Mouse (Mus musculus): Measurements from ENCODE around the gene Ttc28. TPM values are rescaled to one million over a fixed set of nuclear protein-coding genes. Genes with fewer than 3 reads are reported as not detected.

The Ttc28 gene
- total and polyA plus RNA-seq, 3 experiments = 1.1 to 1.8 TPM; not detected in 1

DNA sequence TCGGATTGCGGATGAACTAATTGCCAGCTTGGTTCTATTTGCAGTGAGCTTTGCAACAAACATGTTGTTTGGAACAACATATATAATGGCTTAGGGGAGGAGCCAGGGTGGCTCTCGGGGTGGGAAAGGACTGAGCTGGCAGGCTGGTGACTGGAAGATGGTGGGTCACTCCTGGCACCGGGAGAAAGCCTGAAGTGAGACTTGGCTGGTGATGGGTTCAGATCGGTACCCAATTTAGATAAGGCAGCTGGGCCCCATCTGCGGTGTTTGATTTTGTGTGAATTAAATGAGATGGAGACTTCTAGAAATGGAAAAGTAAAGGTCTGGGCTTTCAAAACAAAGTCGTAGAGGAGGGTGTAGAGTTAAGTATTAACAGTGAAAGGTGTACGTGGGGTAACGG is 142.7 kb downstream of the Ttc28 start:
- TF ChIP-seq NRF1 (IDR thresholded peaks at IDR 0.05; ENCODE audit: insufficient read depth, low read depth, low read length, poor library complexity, severe bottlenecking) = no peak
- no peak for TF ChIP-seq ZKSCAN1 (IDR thresholded peaks at IDR 0.05; ENCODE audit: low read depth, low read length)
- no peak for TF ChIP-seq E2F4 (IDR thresholded peaks at IDR 0.05; ENCODE audit: borderline replicate concordance, low read depth, low read length)
- TF ChIP-seq RCOR1 (IDR thresholded peaks at IDR 0.05; ENCODE audit: low read depth, low read length) = no peak
- no peak for TF ChIP-seq CTCF (IDR thresholded peaks at IDR 0.05 in 2 of 3, conservative IDR thresholded peaks at IDR 0.05 in 1 of 3; ENCODE audit: control insufficient read depth in 1 of 3, insufficient read depth in 1 of 3, low read depth in 2 of 3, low read length in 3 of 3, poor library complexity in 1 of 3, severe bottlenecking in 1 of 3)
- no peak for TF ChIP-seq MEF2A (IDR thresholded peaks at IDR 0.05; ENCODE audit: extremely low read depth, insufficient replicate concordance, low read depth, low read length, poor library complexity, severe bottlenecking)

DNA sequence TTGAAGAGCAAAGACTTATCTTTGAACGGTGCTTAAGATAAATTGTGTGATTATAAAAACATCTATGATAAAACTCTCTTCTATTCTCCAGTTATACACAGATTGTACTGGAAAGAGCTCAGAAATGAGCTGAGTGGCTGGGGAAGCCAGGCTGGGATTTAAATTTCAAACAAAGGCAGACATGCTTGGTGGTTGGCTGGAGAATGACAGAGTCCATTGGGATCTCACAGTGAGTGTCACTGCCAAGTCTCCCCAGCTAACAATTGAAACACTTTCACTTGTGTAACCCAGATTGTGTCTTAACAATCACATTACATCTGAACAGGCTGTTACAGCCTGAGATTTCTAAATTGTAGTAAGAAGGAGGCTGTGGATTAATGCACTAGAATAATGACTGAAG is 143.3 kb downstream of the Ttc28 start:
- no peak for DNase-seq (ENCODE audit: low read depth, low spot score)
- H3K4me3 ChIP-seq (ENCODE audit: control insufficient read depth in 1 of 2, insufficient read depth in 1 of 2, low read depth in 2 of 2, low read length in 2 of 2) = no peak overlapping the region
- no peaks in the 10 kb centered on the region for H3K4me1 ChIP-seq (ENCODE audit: control insufficient read depth in 1 of 2, insufficient read depth in 2 of 2, low read length in 2 of 2)
- H3K9me3 ChIP-seq (replicated peaks; ENCODE audit: insufficient read depth, low read length) = no peaks in the 10 kb centered on the region
- TF ChIP-seq MYB (IDR thresholded peaks at IDR 0.05; ENCODE audit: low read depth, low read length) (no peak), EP300 (IDR thresholded peaks at IDR 0.05; ENCODE audit: low read depth in 1 of 2, low read length in 2 of 2) (no peak), CHD2 (IDR thresholded peaks at IDR 0.05; ENCODE audit: low read length) (no peak), MAX (IDR thresholded peaks at IDR 0.05; ENCODE audit: low read length) (no peak)
- H3K27me3 ChIP-seq (ENCODE audit: control insufficient read depth in 1 of 2, insufficient read depth in 2 of 2, low read length in 2 of 2) = no peaks in the 10 kb centered on the region
- no peak overlapping the region for H3K27ac ChIP-seq (ENCODE audit: control insufficient read depth, low read depth, low read length)
- H3K36me3 ChIP-seq (ENCODE audit: control insufficient read depth in 1 of 2, insufficient read depth in 2 of 2, low read length in 2 of 2) = no peaks in the 10 kb centered on the region
- no peak overlapping the region for H3K9ac ChIP-seq (ENCODE audit: control insufficient read depth, low read depth, low read length, poor library complexity, severe bottlenecking)
- no peaks in the 10 kb centered on the region for H3K79me2 ChIP-seq (ENCODE audit: control insufficient read depth, insufficient read depth, low read length, poor library complexity)

More for the DNA sequence above, 142.7 kb downstream of the Ttc28 start:
- H3K9ac ChIP-seq (ENCODE audit: control insufficient read depth, low read depth, low read length, poor library complexity, severe bottlenecking) = no peak overlapping the region
- no peaks in the 10 kb centered on the region for H3K27me3 ChIP-seq (ENCODE audit: control insufficient read depth in 1 of 2, insufficient read depth in 2 of 2, low read length in 2 of 2)
- no peaks in the 10 kb centered on the region for H3K9me3 ChIP-seq (replicated peaks; ENCODE audit: insufficient read depth, low read length)
- no peaks in the 10 kb centered on the region for H3K79me2 ChIP-seq (ENCODE audit: control insufficient read depth, insufficient read depth, low read length, poor library complexity)
- no peak overlapping the region for H3K4me3 ChIP-seq (ENCODE audit: control insufficient read depth in 1 of 2, insufficient read depth in 1 of 2, low read depth in 2 of 2, low read length in 2 of 2)
- H3K27ac ChIP-seq (ENCODE audit: control insufficient read depth, low read depth, low read length) = no peak overlapping the region
- H3K36me3 ChIP-seq (ENCODE audit: control insufficient read depth in 1 of 2, insufficient read depth in 2 of 2, low read length in 2 of 2) = no peaks in the 10 kb centered on the region
- no peaks in the 10 kb centered on the region for H3K4me1 ChIP-seq (ENCODE audit: control insufficient read depth in 1 of 2, insufficient read depth in 2 of 2, low read length in 2 of 2)
- no peak for DNase-seq (ENCODE audit: low read depth, low spot score)

DNA sequence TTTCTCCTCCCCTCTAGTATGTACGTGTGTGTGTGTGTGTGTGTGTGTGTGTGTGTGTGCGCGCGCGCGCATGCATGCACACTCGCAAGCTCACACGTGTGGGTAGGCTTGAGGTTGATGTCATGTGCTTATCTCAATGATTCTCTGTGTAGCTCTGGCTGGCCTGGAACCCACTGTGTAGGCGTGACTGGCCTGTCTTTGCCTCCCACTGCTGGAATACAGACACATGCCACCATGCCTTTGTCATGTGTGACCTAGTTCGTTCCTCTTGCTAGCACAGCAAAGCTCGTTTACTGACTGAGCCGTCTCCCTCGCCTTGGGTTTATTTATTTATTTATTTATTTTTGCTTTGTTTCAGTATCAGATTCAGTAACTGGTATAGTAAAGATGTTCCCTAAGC is 145.0 kb downstream of the Ttc28 start:
- no peaks in the 10 kb centered on the region for H3K27me3 ChIP-seq (ENCODE audit: control insufficient read depth in 1 of 2, insufficient read depth in 2 of 2, low read length in 2 of 2)
- no peaks in the 10 kb centered on the region for H3K36me3 ChIP-seq (ENCODE audit: control insufficient read depth in 1 of 2, insufficient read depth in 2 of 2, low read length in 2 of 2)
- no peaks in the 10 kb centered on the region for H3K79me2 ChIP-seq (ENCODE audit: control insufficient read depth, insufficient read depth, low read length, poor library complexity)
- no peak overlapping the region for H3K9ac ChIP-seq (ENCODE audit: control insufficient read depth, low read depth, low read length, poor library complexity, severe bottlenecking)
- no peak for TF ChIP-seq TBP (IDR thresholded peaks at IDR 0.05; ENCODE audit: low read depth, low read length)
- no peak for TF ChIP-seq ELF1 (IDR thresholded peaks at IDR 0.05; ENCODE audit: low read depth, low read length)
- TF ChIP-seq SIN3A (IDR thresholded peaks at IDR 0.05; ENCODE audit: low read length) = no peak
- no peak for TF ChIP-seq MAX (IDR thresholded peaks at IDR 0.05; ENCODE audit: low read length)
- TF ChIP-seq BHLHE40 (IDR thresholded peaks at IDR 0.05; ENCODE audit: borderline replicate concordance, low read depth, low read length) = no peak
- TF ChIP-seq MYB (IDR thresholded peaks at IDR 0.05; ENCODE audit: low read depth, low read length) = no peak
- no peak for TF ChIP-seq SMC3 (IDR thresholded peaks at IDR 0.05; ENCODE audit: low read depth, low read length)
- H3K27ac ChIP-seq (ENCODE audit: control insufficient read depth, low read depth, low read length) = no peak overlapping the region
- H3K9me3 ChIP-seq (replicated peaks; ENCODE audit: insufficient read depth, low read length) = no peaks in the 10 kb centered on the region
- no peak for DNase-seq (ENCODE audit: low read depth, low spot score)
- H3K4me1 ChIP-seq (ENCODE audit: control insufficient read depth in 1 of 2, insufficient read depth in 2 of 2, low read length in 2 of 2) = no peaks in the 10 kb centered on the region
- no peak overlapping the region for H3K4me3 ChIP-seq (ENCODE audit: control insufficient read depth in 1 of 2, insufficient read depth in 1 of 2, low read depth in 2 of 2, low read length in 2 of 2)

Data from MEL (cell line).